Mouse (Mus musculus): ENCODE results near the gene H2-M10.5. TPM values are rescaled to one million over a fixed set of nuclear protein-coding genes. Genes with fewer than 3 reads are reported as not detected.
A peak's percentile ranks its signal among the peaks of the same experiment; 100 is the strongest.
"Not testable (repeated sequence)": the region's sequence is repeated elsewhere in the genome, so short reads cannot be mapped to it uniquely, and the experiment has no call there.

H2-M10.5 gene
- not detected in 2 replicates for polyA plus RNA-seq (2014; fragmentation: Nextera tagmentation; extraction: Ambion mirVana)

- not testable (repeated sequence) for H3K36me3 ChIP-seq (ENCODE audit: control insufficient read depth, insufficient read depth, low read length); ATAC-seq (ENCODE audit: low FRiP score); H3K27me3 ChIP-seq (ENCODE audit: control insufficient read depth, insufficient read depth, low read length); H3K27ac ChIP-seq (ENCODE audit: low read depth, low read length); H3K4me1 ChIP-seq (ENCODE audit: control insufficient read depth, insufficient read depth, low read length); H3K9me3 ChIP-seq (ENCODE audit: control insufficient read depth, low read length); DNase-seq (ENCODE audit: low spot score, missing footprints); H3K4me2 ChIP-seq; H3K4me3 ChIP-seq (ENCODE audit: low read depth, low read length); H3K9ac ChIP-seq (ENCODE audit: low read length)
- WGBS, result 94% methylated on average over 2 of the region's 2 CpGs
These were observed at the start of gene H2-M10.5 for GRCm38 (mm10) chr17:36772610-36773009. Gene H2-M10.5, plus strand, starts transcription at chr17:36772910.

- H3K27me3 ChIP-seq (ENCODE audit: control insufficient read depth, insufficient read depth, low read length), result no peaks in the 10 kb centered on the region
- no peaks in the 10 kb centered on the region for H3K9me3 ChIP-seq (ENCODE audit: control insufficient read depth, low read length)
- no peaks in the 10 kb centered on the region for H3K4me1 ChIP-seq (ENCODE audit: control insufficient read depth, insufficient read depth, low read length)
- H3K36me3 ChIP-seq (ENCODE audit: control insufficient read depth, insufficient read depth, low read length), result no peaks in the 10 kb centered on the region
- ATAC-seq (ENCODE audit: low FRiP score) (no peak), DNase-seq (ENCODE audit: low spot score, missing footprints) (peak; percentile 84)
- H3K4me3 ChIP-seq (ENCODE audit: low read depth, low read length), result no peak overlapping the region
- WGBS, result 22% methylated on average over 2 of the region's 2 CpGs
- no peak overlapping the region for H3K27ac ChIP-seq (ENCODE audit: low read depth, low read length)
- H3K9ac ChIP-seq (ENCODE audit: low read length), result no peak overlapping the region
- no peak overlapping the region for H3K4me2 ChIP-seq
These were observed 46.7 kb upstream of the H2-M10.5 start for GRCm38 (mm10) chr17:36726046-36726445.

- no peak for ATAC-seq (ENCODE audit: low FRiP score)
- WGBS, result 54% methylated on average over 2 of the region's 2 CpGs
- no peak for DNase-seq (ENCODE audit: low spot score, missing footprints)
These were observed 8.9 kb upstream of the H2-M10.5 start for GRCm38 (mm10) chr17:36763816-36764215.

GRCm38 (mm10) chr17:36764244-36764643 lies 8.5 kb upstream of the H2-M10.5 start:
- H3K9ac ChIP-seq (ENCODE audit: low read length); H3K9me3 ChIP-seq (ENCODE audit: control insufficient read depth, low read length); H3K4me1 ChIP-seq (ENCODE audit: control insufficient read depth, insufficient read depth, low read length); H3K4me3 ChIP-seq (ENCODE audit: low read depth, low read length); H3K4me2 ChIP-seq; DNase-seq (ENCODE audit: low spot score, missing footprints); H3K27ac ChIP-seq (ENCODE audit: low read depth, low read length); ATAC-seq (ENCODE audit: low FRiP score); H3K27me3 ChIP-seq (ENCODE audit: control insufficient read depth, insufficient read depth, low read length); H3K36me3 ChIP-seq (ENCODE audit: control insufficient read depth, insufficient read depth, low read length): not testable (repeated sequence)
- WGBS, result 36% methylated on average over 2 of the region's 2 CpGs

More at GRCm38 (mm10) chr17:36763816-36764215, 8.9 kb upstream of the H2-M10.5 start:
- Histone ChIP-seq H3K4me2 (no peak overlapping the region), H3K27me3 (ENCODE audit: control insufficient read depth, insufficient read depth, low read length) (no peaks in the 10 kb centered on the region), H3K9ac (ENCODE audit: low read length) (no peak overlapping the region), H3K36me3 (ENCODE audit: control insufficient read depth, insufficient read depth, low read length) (no peaks in the 10 kb centered on the region), H3K4me1 (ENCODE audit: control insufficient read depth, insufficient read depth, low read length) (no peaks in the 10 kb centered on the region), H3K9me3 (ENCODE audit: control insufficient read depth, low read length) (no peaks in the 10 kb centered on the region), H3K4me3 (ENCODE audit: low read depth, low read length) (no peak overlapping the region), H3K27ac (ENCODE audit: low read depth, low read length) (no peak overlapping the region)

DNA sequence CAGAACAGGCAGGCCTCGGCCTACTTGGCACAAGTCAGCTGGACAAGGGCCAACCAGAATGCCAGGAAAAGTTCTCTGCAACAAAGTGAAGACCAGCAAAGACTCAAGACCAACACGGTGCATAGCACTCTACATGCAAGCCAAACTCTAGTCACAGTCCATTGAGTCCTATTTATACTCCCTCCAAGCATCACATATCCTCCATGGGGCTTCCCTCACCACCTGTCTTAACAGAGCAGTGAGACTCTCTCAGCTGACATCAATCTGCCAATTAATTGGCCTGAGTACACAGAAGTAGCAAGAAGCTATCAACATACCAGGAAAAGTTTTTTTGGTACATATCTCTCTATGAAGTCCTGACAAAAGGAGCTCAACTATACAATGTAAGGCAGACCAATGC lies 7.3 kb upstream of the H2-M10.5 start:
- not testable (repeated sequence) for ATAC-seq (ENCODE audit: low FRiP score); DNase-seq (ENCODE audit: low spot score, missing footprints); H3K27me3 ChIP-seq (ENCODE audit: control insufficient read depth, insufficient read depth, low read length); H3K27ac ChIP-seq (ENCODE audit: low read depth, low read length); H3K9ac ChIP-seq (ENCODE audit: low read length); H3K4me3 ChIP-seq (ENCODE audit: low read depth, low read length); H3K4me1 ChIP-seq (ENCODE audit: control insufficient read depth, insufficient read depth, low read length); H3K9me3 ChIP-seq (ENCODE audit: control insufficient read depth, low read length); H3K36me3 ChIP-seq (ENCODE audit: control insufficient read depth, insufficient read depth, low read length); H3K4me2 ChIP-seq
- 70% methylated on average over 2 of the region's 2 CpGs for WGBS

GRCm38 (mm10) chr17:36781533-36781932 lies 8.8 kb downstream of the H2-M10.5 start:
- H3K4me1 ChIP-seq (ENCODE audit: control insufficient read depth, insufficient read depth, low read length), result no peaks in the 10 kb centered on the region
- H3K27me3 ChIP-seq (ENCODE audit: control insufficient read depth, insufficient read depth, low read length), result no peaks in the 10 kb centered on the region
- H3K9me3 ChIP-seq (ENCODE audit: control insufficient read depth, low read length), result no peaks in the 10 kb centered on the region
- DNase-seq (ENCODE audit: low spot score, missing footprints), result no peak
- 75% methylated on average over 3 of the region's 3 CpGs for WGBS
- H3K4me2 ChIP-seq, result no peak overlapping the region
- ATAC-seq (ENCODE audit: low FRiP score), result no peak
- no peak overlapping the region for H3K27ac ChIP-seq (ENCODE audit: low read depth, low read length)
- no peak overlapping the region for H3K4me3 ChIP-seq (ENCODE audit: low read depth, low read length)
- no peak overlapping the region for H3K9ac ChIP-seq (ENCODE audit: low read length)
- H3K36me3 ChIP-seq (ENCODE audit: control insufficient read depth, insufficient read depth, low read length), result no peaks in the 10 kb centered on the region

DNA sequence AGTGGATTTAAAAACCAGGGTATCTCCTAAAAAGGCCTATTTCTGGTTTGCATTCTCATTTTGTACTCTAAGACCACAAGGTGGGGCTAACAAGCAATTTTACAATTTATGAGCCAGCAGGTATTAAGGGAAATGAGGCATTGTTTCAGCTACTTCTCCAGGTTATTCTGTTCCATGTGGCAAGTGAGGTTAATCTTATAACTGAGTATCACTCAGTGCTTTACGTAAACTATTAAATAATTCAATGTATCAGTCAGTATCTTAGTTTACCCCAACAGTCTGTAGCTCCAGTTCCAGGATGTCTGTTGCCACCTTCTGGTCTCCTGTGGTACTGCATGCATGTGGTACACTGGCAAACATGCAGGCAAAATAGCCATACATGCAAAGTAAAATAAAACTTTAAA lies 13.8 kb downstream of the H2-M10.5 start:
- H3K4me2 ChIP-seq; H3K27ac ChIP-seq (ENCODE audit: low read depth, low read length); H3K9me3 ChIP-seq (ENCODE audit: control insufficient read depth, low read length); H3K27me3 ChIP-seq (ENCODE audit: control insufficient read depth, insufficient read depth, low read length); H3K4me1 ChIP-seq (ENCODE audit: control insufficient read depth, insufficient read depth, low read length); H3K36me3 ChIP-seq (ENCODE audit: control insufficient read depth, insufficient read depth, low read length); H3K4me3 ChIP-seq (ENCODE audit: low read depth, low read length); H3K9ac ChIP-seq (ENCODE audit: low read length): not testable (repeated sequence)
- ATAC-seq (ENCODE audit: low FRiP score), result 0 out of 2 replicates have a peak, but pooled peaks have one; percentile 48
- WGBS, result 48% methylated on average over 1 of the region's 1 CpGs
- DNase-seq (ENCODE audit: low spot score, missing footprints), result peak; percentile 82

GRCm38 (mm10) chr17:36788351-36788750 lies 15.6 kb downstream of the H2-M10.5 start:
- 90% methylated on average over 2 of the region's 2 CpGs for WGBS
- H3K4me3 ChIP-seq (ENCODE audit: low read depth, low read length), result no peak overlapping the region
- H3K27ac ChIP-seq (ENCODE audit: low read depth, low read length), result no peak overlapping the region
- H3K9me3 ChIP-seq (ENCODE audit: control insufficient read depth, low read length), result no peaks in the 10 kb centered on the region
- H3K4me1 ChIP-seq (ENCODE audit: control insufficient read depth, insufficient read depth, low read length), result no peaks in the 10 kb centered on the region
- ATAC-seq (ENCODE audit: low FRiP score), result no peak
- no peaks in the 10 kb centered on the region for H3K27me3 ChIP-seq (ENCODE audit: control insufficient read depth, insufficient read depth, low read length)
- DNase-seq (ENCODE audit: low spot score, missing footprints), result no peak
- H3K36me3 ChIP-seq (ENCODE audit: control insufficient read depth, insufficient read depth, low read length), result no peaks in the 10 kb centered on the region
- no peak overlapping the region for H3K4me2 ChIP-seq
- no peak overlapping the region for H3K9ac ChIP-seq (ENCODE audit: low read length)

- DNase-seq (ENCODE audit: low spot score, missing footprints) (peak; percentile 93), ATAC-seq (ENCODE audit: low FRiP score) (peak; percentile 72)
- not testable (repeated sequence) for H3K4me3 ChIP-seq (ENCODE audit: low read depth, low read length); H3K36me3 ChIP-seq (ENCODE audit: control insufficient read depth, insufficient read depth, low read length); H3K4me2 ChIP-seq; H3K9me3 ChIP-seq (ENCODE audit: control insufficient read depth, low read length); H3K4me1 ChIP-seq (ENCODE audit: control insufficient read depth, insufficient read depth, low read length); H3K27me3 ChIP-seq (ENCODE audit: control insufficient read depth, insufficient read depth, low read length); H3K27ac ChIP-seq (ENCODE audit: low read depth, low read length); H3K9ac ChIP-seq (ENCODE audit: low read length)
These were observed 16.1 kb downstream of the H2-M10.5 start for GRCm38 (mm10) chr17:36788801-36789200.

DNA sequence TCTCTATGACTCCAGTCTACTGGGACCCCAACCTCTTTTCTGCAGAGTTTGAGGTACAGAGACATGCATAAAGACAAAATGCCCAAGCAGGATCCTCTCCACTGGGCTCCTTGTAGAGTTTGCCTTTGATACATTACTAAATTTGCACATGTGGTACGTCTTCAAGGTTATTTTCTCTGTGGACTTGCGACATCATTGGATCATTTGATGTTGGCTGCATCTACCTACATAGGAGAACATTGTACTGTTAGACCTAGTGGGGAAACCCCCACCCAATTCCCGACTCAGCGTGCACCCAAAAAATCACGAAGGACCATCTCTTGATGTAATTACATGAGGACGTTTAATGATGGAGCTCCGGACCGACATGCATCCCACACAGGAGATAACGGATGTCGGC lies 26.8 kb downstream of the H2-M10.5 start:
- Histone ChIP-seq H3K9me3 (ENCODE audit: control insufficient read depth, low read length) (no peaks in the 10 kb centered on the region), H3K36me3 (ENCODE audit: control insufficient read depth, insufficient read depth, low read length) (no peaks in the 10 kb centered on the region), H3K4me3 (ENCODE audit: low read depth, low read length) (no peak overlapping the region), H3K4me1 (ENCODE audit: control insufficient read depth, insufficient read depth, low read length) (no peaks in the 10 kb centered on the region), H3K9ac (ENCODE audit: low read length) (no peak overlapping the region), H3K4me2 (no peak overlapping the region), H3K27me3 (ENCODE audit: control insufficient read depth, insufficient read depth, low read length) (no peaks in the 10 kb centered on the region), H3K27ac (ENCODE audit: low read depth, low read length) (no peak overlapping the region)
- WGBS, result 95% methylated on average over 10 of the region's 10 CpGs
- DNase-seq (ENCODE audit: low spot score, missing footprints) (no peak), ATAC-seq (ENCODE audit: low FRiP score) (no peak)
